Mouse (Mus musculus) lung, adult 2 months (tissue): ENCODE measurements at regions not wholly inside any gene's neighbourhood (a gene's known extent, or its start where the extent isn't known, plus 50 kb on each side); places are given as distances from the start of the nearest gene placed in this dataset.

Source experiments
- DNase-seq: peaks from one replicate; pipeline ENCODE4 v3.0.0; 2022
- H3K4me1 ChIP-seq: fragments of 200-500 bp; 2 replicates; pipeline ENCODE4 v1.6.1; 2011; ENCODE audit warnings: low read length; ENCODE audit not compliant: control insufficient read depth, insufficient read depth
- H3K4me3 ChIP-seq: fragments of 200-500 bp; replicated peaks from 2 replicates; pipeline ENCODE3; 2011; ENCODE audit warnings: low read depth, mild to moderate bottlenecking, control low read depth, low read length; ENCODE audit errors: extremely low read depth
- CTCF ChIP-seq: fragments of 200-500 bp; IDR thresholded peaks from 2 replicates; pipeline ENCODE4 v1.5.1; 2011; ENCODE audit warnings: mild to moderate bottlenecking, low read length, control low read depth; ENCODE audit not compliant: insufficient read depth
- POLR2A ChIP-seq: fragments of 200-500 bp; IDR thresholded peaks from 2 replicates; pipeline ENCODE4 v1.6.1; 2011; ENCODE audit warnings: low read depth, mild to moderate bottlenecking, control low read depth, low read length, borderline replicate concordance; ENCODE audit errors: extremely low read depth
- WGBS: fragments of 180-500 bp; shearing (Covaris S2); methylation state at CpG from one replicate; pipeline ENCODE4 v1.1.7; 2018; 5-methylcytosine and 5-hydroxymethylcytosine counted together

DNA sequence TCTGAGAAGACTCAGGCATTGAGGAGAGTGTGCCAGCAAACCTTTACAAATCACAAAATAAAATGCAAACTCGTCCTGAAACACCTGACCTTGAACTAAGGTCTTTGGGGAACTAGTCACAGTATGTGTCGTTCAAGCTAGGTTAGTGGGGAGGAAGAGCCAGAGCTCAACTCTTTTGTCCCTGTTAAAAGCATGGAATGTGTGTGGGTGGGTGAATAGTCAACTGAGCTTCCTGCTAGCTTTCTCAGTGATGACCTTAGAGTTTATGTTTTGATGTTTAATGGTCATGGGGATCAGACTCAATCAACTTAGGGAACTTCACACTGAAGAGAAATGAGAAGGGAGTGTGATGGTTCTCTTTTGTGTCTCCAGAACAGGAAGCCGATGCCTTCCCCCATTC is 172.7 kb upstream of the Sox9 start:
- no peak for TF ChIP-seq CTCF
- no peak for TF ChIP-seq POLR2A
- no peaks in the 10 kb centered on the region for H3K4me1 ChIP-seq
- H3K4me3 ChIP-seq, result no peak overlapping the region
- no peak for DNase-seq
- WGBS, result 55% methylated on average over 3 of the region's 3 CpGs

DNA sequence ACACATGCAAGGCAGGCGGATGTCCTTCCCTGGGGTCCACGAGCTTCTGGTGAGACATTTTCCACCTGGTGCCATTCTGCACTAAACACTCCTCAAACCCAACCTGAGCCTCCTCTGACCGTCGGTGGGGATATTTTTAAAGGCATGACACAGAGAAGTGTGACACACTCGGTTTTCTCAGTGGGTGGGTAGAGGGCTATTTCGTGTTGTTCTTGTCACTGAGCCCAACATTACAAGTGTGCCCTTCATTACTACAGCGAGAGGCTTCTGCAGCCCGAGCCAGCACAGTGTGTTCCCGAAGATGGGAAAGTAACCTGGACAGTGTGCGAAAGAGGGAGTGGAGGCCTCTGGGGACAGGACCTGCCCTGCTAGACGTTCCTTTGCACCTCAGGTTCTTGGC is 171.0 kb upstream of the Sox9 start:
- no peak for DNase-seq
- TF ChIP-seq POLR2A (no peak), CTCF (no peak)
- WGBS, result 61% methylated on average over 11 of the region's 11 CpGs
- H3K4me3 ChIP-seq, result no peak overlapping the region
- H3K4me1 ChIP-seq, result no peaks in the 10 kb centered on the region

GRCm38 (mm10) chr11:112615629-112616028 is 166.4 kb upstream of the Sox9 start:
- Histone ChIP-seq H3K4me1 (no peaks in the 10 kb centered on the region), H3K4me3 (no peak overlapping the region)
- TF ChIP-seq CTCF (no peak), POLR2A (no peak)
- WGBS, result 79% methylated on average over 4 of the region's 4 CpGs
- no peak for DNase-seq

DNA sequence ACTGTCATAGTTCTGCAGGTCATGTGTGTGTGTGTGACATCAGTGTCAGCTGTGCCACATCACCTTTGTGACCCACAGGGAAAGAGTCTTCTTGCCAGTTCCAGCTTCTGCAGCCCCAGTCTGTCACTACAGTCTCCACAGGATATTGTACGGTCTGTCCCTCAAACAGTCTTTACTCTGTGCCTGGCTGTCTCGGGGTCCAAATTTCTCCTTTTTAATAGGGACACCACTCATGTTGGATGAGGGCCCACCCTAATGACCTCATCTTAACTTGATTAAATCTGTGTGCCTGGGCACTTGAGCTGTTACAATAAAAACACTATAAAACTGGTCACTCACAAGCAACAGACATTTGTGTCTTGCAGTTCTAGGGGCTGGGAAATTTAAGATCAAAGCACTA is 165.1 kb upstream of the Sox9 start:
- 81% methylated on average over 2 of the region's 2 CpGs for WGBS
- TF ChIP-seq POLR2A (no peak), CTCF (no peak)
- no peak for DNase-seq
- H3K4me3 ChIP-seq, result no peak overlapping the region
- H3K4me1 ChIP-seq, result no peaks in the 10 kb centered on the region

- H3K4me1 ChIP-seq, result no peaks in the 10 kb centered on the region
- TF ChIP-seq CTCF (no peak), POLR2A (no peak)
- WGBS, result 18% methylated on average over 12 of the region's 12 CpGs
- no peak overlapping the region for H3K4me3 ChIP-seq
- DNase-seq, result no peak
Observed at GRCm38 (mm10) chr11:112620916-112621315, 161.1 kb upstream of the Sox9 start.

GRCm38 (mm10) chr11:112621385-112622120 is 160.5 kb upstream of the Sox9 start:
- no peak for TF ChIP-seq CTCF
- no peak for TF ChIP-seq POLR2A
- no peak overlapping the region for H3K4me3 ChIP-seq
- 46% methylated on average over 9 of the region's 9 CpGs for WGBS
- DNase-seq, result no peak
- no peaks in the 10 kb centered on the region for H3K4me1 ChIP-seq

GRCm38 (mm10) chr11:112649298-112649697 is 132.7 kb upstream of the Sox9 start:
- 37% methylated on average over 9 of the region's 9 CpGs for WGBS
- TF ChIP-seq POLR2A, result no peak
- TF ChIP-seq CTCF, result no peak
- no peak overlapping the region for H3K4me3 ChIP-seq
- DNase-seq, result no peak
- H3K4me1 ChIP-seq, result no peaks in the 10 kb centered on the region

- Histone ChIP-seq H3K4me1 (no peaks in the 10 kb centered on the region), H3K4me3 (no peak overlapping the region)
- 38% methylated on average over 11 of the region's 11 CpGs for WGBS
- DNase-seq, result no peak
- TF ChIP-seq CTCF (no peak), POLR2A (no peak)
Observed at GRCm38 (mm10) chr11:112657410-112658159, 124.4 kb upstream of the Sox9 start.

- 66% methylated on average over 3 of the region's 3 CpGs for WGBS
- H3K4me3 ChIP-seq, result no peak overlapping the region
- TF ChIP-seq POLR2A (no peak), CTCF (no peak)
- no peak for DNase-seq
- no peaks in the 10 kb centered on the region for H3K4me1 ChIP-seq
Observed at GRCm38 (mm10) chr11:112659911-112660310, 122.1 kb upstream of the Sox9 start.

- DNase-seq, result no peak
- TF ChIP-seq CTCF (no peak), POLR2A (no peak)
- Histone ChIP-seq H3K4me3 (no peak overlapping the region), H3K4me1 (no peaks in the 10 kb centered on the region)
- WGBS, result 81% methylated on average over 7 of the region's 7 CpGs
Observed at GRCm38 (mm10) chr11:112661426-112661825, 120.6 kb upstream of the Sox9 start.
